Mouse (Mus musculus) spleen, adult 12 weeks (tissue): ENCODE measurements around the gene Acot7.
A peak's percentile ranks its signal among the peaks of the same experiment; 100 is the strongest.

Experiments used
- DNase-seq: peaks from one replicate; pipeline ENCODE4 v3.0.0; 2022; ENCODE audit warnings: low spot score

Acot7 gene

DNA sequence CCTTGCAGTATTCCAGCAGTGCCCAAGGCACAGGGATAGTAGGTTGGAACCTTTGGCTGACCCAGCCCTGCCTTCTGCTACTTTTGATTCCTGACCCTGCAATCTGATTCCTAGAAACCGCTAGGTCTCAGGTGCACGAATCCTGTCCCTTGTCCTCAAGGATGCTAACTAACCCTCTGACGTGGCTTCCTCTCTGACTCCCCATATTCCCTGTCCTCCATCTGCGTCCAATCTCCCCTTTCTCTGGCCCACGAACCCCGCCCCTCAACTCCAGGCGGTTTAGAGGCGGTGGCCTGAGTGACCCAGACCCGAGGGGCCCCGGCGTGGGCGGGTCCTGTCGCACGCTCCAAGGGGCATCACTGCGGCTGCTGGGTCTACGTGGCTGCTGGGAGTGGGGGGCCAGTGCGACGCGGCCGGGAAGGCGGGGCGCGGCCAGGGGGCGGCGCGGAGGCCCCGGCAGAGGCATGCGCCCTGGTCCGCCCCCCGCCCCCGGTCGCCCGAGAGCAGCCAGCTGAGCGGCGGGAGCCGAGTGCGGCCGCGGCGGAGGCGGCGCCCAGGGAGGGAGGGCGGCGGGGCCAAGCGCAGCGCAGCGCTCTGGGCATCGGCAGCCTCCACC is 95.8 kb downstream of the Acot7 start, which contains the start of gene Gpr153:
TSS of gene Gpr153 (plus strand) at position 612 of the 616 bp plus-strand sequence.
- DNase-seq = no peak

GRCm38 (mm10) chr4:152274681-152275131 is 96.8 kb downstream of the Acot7 start:
- DNase-seq = no peak

DNA sequence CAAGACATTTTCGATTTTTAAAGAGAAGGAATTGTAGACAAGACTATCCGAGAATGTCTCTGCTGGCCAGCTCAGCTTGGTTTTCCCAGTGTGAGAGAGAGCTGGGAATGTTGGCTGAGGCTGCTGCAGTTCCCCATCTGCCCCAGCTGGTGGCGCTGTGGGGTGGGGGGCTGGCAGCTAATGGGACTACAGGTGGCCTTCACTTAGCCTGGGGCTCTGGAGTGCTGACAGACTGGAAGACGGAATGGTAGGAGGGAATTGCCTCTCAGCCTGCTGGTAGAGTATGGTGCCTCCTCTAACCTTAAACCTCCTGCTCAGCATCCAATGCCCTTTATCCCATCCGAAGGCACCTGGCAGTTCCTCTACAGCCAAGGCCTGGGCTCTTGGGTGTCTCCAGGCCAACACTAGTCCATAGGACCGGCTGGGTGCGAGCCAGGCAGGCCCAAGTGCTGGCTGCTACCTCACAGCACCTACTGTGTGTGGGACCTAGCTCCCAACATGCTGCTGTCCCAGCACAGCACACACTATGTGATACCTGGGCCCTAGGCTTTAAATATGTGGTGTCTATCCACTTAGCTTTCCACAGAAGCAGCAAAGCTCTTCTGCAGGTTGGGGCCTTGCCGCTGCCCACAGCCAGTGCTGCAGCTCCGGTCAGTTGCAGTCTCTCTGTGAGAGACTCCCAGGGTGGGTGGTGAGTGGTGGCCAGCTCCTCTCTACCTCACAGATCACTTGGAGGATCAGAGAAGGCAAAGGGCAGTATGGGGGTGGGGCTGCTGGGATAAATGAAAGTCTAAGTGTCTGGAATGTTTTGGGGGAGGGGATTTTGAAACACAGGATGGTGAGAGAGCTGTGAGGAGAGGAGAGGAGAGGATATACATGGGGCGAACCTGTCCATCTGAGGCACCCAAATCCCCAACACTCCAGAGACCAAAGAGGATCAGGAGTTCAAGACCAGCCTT is 98.7 kb downstream of the Acot7 start:
- no peak for DNase-seq

DNA sequence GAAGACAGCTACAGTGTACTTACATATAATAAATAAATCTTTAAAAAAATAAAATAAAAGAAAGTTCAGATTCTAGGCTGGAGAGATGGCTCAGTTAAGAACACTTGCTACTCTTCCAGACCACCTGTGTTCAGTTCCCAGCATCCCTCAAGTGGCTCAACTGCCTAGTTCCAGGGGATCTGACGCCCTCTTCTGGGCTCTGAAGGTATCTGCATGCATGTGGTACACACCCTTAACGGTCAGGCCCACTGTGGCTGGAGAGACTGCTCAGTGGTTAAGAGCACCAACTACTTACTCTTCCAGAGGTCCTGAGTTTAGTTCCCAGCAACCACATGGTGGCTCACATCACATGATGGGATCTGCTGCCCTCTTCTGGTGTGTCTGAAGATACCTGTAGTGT is 100.0 kb downstream of the Acot7 start:
- DNase-seq = no peak

- no peak for DNase-seq
These were observed 101.1 kb downstream of the Acot7 start for GRCm38 (mm10) chr4:152278986-152279385.

- DNase-seq = no peak
These were observed 103.7 kb downstream of the Acot7 start for GRCm38 (mm10) chr4:152281601-152282000.

- no peak for DNase-seq
These were observed 104.8 kb downstream of the Acot7 start for GRCm38 (mm10) chr4:152282721-152283120.

GRCm38 (mm10) chr4:152283186-152283950 is 105.4 kb downstream of the Acot7 start:
- peak; percentile 69 for DNase-seq

GRCm38 (mm10) chr4:152285505-152285904 is 107.6 kb downstream of the Acot7 start:
- DNase-seq = no peak

DNA sequence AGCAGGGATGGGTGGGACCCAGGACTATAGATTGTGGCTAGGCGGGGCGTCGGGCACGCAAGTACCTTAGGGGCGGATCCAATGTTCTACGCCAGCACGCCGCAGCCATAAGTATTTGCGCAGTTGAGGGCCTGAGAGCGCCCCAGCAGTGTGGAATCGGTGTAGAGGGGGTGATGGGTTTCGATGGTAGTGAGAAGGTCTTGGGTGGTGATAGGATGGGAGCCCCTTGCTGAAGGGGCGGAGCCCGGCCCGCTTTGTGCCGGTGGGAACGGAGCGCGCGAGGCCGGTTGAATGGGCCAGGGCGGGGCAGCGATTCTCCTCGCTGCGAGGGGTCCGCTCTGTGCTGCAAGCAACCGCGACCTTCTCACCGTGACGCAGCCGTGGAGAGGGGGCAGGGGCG is 108.2 kb downstream of the Acot7 start:
- no peak for DNase-seq

GRCm38 (mm10) chr4:152286887-152287286 is 109.0 kb downstream of the Acot7 start:
- DNase-seq = no peak

DNA sequence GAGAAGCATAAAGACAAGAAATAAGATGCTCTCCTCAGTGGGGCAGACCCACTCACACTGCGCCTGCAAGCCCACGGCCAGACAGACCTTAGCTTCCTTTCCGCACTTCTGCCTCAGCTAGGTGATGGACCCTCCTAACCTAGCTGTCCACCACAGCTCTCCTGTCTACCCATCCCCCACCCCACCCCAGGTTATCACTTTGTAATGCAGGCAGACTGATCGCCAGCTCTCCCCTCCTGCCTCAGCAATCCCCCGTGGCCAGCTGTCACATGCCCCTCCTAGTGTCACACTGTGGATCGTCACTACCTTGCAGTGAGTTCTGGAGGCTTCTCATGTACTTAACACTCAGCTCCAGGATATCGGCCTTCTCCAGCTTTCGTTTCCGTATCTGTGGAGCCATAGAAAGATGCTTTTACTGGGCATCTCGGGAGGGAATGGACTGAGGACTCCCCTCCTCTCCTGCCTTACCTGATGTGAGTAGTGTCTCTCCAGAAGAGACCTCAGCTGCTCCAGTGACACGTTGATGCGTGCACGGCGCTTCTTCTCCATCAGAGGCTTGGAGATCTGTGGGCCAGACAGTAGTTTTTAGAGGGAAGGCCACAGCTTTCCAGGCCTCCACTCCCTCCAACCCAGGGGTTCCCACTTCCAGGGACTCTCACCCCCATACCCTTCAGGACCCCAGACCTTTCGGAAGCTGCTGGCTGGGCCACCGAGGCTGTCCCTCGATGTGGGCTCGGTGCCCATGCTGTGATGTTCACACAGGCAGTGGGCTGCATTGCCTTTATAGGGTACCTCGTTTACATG is 109.6 kb downstream of the Acot7 start:
- no peak for DNase-seq

DNA sequence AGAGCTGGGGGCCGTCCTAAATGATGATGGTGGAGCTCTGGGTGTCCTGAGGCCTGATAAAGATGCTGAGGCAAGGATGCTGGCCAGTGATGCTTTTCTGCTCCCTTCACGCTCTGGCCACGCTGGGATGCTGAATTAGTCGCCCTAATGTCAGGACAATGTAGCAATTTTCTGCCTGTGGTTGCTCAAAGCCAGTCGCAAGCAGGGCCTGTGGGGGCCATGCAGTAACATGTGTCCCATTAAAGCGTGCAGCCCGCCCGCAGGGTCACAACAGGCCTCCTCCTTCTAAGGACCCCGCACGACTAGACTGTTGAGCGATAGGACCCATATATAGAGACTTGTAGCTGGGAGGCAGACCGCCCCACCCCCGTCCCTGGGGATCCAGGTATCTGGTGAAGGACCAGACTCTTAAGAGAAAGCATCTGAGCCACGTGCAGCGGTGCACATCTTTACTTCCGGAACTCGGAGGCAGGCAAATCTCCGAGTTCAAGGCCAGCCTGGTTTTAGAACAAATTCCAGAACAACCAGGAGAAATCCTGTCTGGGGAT is 110.5 kb downstream of the Acot7 start:
- no peak for DNase-seq

GRCm38 (mm10) chr4:152290385-152290784 is 112.5 kb downstream of the Acot7 start:
- no peak for DNase-seq

DNA sequence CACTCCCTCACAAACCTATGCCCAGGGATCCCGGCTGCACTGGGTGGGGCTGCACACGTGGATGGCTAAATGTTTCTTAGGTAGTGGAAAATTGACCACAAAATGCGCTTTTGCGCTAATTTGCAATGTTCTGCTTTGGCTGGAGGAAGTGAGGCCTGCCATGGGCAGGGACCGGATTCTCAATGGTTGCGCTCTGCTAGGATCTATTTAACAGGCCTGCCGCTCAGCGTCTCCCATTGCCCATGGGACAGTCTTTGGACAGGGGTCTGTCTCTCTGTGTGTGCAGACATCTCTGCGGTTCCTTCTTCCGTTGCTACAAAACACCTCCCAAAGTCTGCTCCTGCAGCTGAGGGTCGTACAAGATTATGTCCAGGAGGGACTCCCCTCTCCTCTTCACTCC is 113.1 kb downstream of the Acot7 start:
- no peak for DNase-seq

GRCm38 (mm10) chr4:152291562-152291961 is 113.6 kb downstream of the Acot7 start, which contains the start of gene Hes3:
Hes3 (minus strand) TSS chr4:152291662.
- no peak for DNase-seq

GRCm38 (mm10) chr4:152292102-152292765 is 114.3 kb downstream of the Acot7 start:
- DNase-seq = no peak

DNA sequence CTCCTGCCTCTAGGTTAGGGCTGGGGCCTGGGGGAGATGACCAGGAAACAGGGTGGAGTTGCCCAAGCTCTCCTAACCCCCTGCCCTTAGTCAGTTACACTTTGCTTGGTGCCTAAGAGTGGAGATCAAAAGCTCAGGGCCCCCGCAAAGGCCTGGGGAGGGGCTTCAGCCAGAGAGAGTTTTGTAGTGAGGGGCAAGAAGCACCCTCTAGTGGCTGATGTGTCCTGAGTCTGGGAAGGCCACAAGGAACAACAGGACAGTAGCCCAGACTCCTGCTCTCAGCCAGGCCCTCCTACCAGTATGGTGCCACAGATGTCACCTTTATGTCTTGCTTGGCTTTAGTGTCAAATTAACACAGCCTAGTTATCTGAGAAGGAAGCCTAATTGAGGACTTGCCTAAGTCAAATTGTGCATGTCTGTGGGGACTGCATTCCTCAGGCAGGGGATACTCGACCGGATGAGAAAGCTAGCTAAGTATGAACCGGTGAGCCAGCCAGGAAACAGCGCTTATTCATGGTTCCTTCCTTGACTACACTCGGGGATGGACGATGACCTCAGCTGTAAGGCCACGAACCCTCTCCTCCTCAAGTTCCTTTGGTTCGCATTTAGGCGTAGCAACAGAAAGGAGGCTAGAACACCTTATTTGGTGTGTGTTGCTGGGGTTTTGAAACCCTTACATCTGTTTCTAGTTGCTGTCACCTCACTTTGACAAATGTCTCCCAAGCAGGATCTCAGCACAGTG is 116.4 kb downstream of the Acot7 start:
- DNase-seq = no peak

GRCm38 (mm10) chr4:152295916-152296315 is 118.0 kb downstream of the Acot7 start:
- DNase-seq = no peak

DNA sequence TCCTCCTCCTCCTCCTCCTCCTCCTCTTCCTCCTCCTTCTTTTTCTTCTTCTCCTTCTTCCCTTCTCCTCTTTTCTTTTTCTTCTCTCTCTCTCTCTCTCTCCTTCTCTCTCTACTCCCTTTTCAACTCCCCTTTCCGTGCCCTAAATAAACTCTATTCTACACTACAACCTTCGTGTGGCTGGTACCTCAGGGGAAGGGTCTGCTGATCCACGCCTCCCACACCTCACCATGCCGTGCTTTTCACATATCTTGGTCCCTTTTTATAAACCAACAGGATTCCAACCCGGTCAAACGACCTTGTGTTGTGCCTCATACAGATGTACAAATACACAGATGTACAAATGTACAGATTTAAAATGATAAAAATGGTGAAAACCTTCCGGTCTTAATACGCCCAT is 118.4 kb downstream of the Acot7 start:
- no peak for DNase-seq
